Mouse (Mus musculus): ENCODE data around the gene Snrnp35.
"Not testable (repeated sequence)": the region's sequence is repeated elsewhere in the genome, so short reads cannot be mapped to it uniquely, and the experiment has no call there.

Gene Snrnp35

DNA sequence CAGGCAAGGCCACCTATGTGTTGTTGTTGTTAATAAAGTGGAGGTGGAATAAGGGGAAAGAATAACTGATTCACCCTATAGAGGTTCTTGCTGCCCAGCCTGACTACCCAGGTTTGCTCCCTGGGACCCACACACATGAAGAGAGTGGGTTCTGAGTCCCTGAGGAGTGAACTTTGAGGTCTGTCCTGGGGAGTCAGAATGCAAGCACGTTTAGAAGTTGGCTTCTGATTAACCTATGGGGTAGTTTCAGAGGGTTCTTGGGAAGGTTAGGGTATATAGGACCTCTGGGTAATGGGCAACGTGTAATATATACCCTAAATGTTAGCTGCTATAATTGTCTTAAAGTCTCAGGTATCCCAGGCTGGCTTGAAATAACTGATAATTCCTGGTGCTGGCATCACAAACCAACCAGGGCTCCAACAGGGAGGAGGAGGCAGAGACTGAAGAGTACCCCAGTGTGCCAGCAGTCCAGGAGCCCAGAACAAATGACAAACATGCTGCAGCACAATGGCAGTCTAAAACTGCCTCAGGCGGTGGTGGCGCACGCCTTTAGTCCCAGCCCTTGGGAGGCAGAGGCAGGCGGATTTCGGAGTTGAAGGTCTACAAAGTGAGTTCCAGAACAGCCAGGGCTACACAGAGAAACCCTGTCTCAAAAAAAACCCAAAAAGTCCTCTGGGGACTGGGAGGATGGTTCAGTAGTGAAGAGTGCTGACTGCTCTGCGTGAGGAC, 20.5 kb upstream of the Snrnp35 start:
- DNase-seq (ENCODE audit: low spot score in 2 of 2), result no peak

DNA sequence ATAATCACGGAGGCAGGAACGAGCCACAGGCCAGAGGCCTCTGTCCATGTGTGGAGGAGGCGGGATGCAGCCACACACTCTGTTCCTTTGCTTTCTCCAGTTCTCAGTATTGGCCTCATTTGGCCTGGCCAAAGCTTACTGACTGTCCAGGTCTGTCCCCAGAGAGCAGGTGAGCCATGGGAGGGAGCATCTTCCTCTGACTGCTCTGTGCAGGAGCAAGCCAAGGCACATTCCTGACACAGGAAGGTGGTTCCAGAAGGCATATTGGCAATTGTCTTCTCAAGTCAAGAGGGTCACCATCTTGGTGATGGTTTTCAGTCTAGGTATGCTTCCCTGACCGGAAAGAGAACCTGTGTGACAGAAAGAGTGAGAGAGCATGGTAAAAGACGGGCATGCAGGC, 19.5 kb upstream of the Snrnp35 start:
- no peak for DNase-seq (ENCODE audit: low spot score in 2 of 2)

DNA sequence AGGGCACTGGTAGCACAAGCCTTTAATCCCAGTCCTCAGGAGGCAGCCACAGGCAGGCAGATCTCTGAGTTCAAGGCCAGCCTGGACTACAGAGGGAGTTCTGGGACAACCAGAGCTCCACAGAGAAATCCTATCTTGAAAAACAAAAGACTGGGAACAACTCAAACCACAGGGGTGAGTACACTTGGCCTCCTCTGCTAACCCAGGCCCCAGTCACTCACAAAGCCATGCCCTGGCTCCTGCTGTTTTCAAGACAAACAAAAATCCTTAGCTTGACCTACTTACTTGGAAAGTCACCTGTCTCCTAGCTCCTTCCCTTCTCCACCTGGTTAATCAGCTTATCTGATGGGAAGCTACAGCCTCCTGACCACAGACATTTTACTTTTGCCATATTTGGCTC, 18.0 kb upstream of the Snrnp35 start:
- DNase-seq (ENCODE audit: low spot score in 2 of 2), result no peak

DNA sequence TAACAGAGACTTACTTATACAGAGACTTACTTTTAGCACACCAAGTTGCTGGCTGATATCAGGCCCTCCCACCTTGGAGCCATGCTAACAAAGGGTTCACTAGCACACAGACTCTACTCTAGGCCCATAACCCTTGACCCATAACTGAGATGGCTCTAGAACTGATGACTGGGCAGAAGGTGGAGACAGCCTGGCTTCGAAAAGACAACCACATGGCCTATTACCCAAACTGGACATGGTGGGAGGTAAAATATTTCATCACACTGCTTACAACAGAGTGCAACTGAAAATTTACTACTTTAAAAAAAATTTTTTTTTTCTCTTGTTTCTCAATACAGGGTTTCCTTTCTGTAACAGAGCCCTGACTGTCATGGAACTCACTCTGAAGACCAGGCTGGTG, 15.2 kb upstream of the Snrnp35 start:
- no peak for DNase-seq (ENCODE audit: low spot score in 2 of 2)

DNA sequence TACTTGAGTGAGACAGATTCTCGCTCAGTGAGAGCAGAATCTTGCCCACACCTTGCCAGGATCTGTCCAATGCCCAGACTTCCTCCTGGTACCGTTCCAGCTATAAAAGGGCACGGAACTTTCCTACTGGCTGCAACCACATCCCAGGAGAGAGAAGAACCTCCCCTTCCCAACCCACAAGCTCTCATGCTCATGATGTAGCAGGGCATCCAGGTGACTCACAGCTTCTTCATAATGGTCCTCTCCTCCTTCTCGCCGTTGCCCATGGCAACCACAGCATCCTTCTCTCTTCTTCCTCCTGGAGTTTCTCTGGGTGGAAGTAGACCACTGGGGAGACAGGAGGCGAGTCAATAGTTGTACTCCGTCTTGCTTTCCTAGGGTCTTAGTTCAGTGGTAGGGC, 14.6 kb upstream of the Snrnp35 start:
- DNase-seq (ENCODE audit: low spot score in 2 of 2), result no peak

DNA sequence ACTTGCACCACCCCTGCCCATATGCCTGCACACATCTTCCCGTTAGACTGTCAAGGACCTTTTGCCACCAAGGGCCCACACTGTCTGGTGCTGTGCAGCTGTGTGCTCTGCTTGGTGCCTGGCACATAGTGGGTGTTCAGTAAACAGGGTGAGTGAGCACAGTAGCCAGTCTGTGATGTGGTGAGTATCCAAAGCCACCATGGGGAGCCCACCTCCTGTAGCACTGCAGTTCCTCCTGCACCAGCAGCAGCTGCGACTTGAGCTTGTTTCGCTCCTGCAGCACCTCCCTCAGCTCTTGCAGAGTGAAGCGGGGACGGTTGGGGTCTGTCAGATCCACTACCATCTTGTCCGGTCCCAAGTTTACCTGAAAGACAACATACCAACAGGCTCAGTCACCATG, 13.4 kb upstream of the Snrnp35 start:
- DNase-seq (ENCODE audit: low spot score in 2 of 2), result no peak

DNA sequence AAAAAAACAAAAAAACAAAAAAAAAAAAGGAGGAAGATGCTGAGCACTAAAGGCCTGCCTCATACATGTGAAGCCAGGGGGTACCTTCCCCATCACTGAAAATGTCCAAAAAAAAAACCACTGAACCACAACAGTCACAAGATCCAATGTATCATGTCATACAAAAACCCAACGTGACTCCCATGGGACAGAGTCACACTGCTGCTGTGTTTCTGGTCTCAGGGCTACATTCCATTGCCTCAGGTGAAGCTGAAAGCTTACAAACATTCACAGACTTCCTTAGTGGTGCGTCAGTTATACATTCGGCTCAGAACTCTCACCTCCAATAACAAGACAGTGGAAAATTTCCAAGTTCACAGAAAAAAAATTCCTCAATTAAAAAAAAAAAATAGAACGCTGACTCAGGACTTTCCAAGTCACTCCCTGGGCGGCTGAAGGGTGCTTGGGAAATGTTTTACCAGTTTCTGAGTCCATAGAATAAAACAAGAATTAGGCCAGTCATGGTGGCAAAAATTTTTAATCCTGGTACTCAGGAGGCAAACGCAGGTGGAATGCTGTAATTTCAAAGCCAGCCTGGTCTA, 12.3 kb upstream of the Snrnp35 start:
- no peak for DNase-seq (ENCODE audit: low spot score in 2 of 2)

DNA sequence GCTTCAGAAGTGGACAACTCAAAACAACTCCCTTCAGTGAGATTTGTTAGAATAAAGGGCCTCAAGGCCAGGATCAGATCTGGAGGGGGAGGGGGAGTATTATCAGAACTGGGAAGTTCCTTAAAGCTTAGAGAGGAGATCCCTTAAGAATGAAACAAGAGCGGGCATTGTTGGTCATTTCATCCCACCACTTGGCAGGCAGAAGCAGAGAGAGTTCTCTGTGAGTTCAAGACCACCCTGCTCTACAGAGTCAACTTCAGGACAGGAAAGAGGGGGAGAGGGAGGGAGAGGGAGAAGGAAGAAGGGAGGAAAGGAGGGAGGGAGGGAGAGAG, 4.1 kb upstream of the Snrnp35 start:
- DNase-seq (ENCODE audit: low spot score in 2 of 2), result no peak

DNA sequence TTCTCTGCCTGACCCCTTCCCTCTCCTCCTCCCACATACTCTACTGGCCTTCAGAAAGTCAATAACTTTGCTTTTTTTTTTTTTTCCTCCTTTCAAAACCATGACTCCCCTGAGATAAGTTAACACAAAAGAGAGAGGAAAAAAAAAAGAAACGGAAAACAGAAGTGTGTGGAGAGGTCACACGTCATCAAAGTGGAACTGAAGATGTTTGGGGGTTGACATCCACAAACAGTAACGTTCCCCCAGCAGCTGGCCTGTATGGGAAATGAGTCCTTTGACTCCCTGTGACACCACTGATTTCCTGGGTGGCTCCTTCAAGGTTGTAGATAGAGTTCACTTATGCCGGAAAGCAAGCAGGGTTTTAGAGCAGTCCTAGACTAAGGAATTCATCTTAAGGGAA, 2.8 kb upstream of the Snrnp35 start:
- no peak for DNase-seq (ENCODE audit: low spot score in 2 of 2)

DNA sequence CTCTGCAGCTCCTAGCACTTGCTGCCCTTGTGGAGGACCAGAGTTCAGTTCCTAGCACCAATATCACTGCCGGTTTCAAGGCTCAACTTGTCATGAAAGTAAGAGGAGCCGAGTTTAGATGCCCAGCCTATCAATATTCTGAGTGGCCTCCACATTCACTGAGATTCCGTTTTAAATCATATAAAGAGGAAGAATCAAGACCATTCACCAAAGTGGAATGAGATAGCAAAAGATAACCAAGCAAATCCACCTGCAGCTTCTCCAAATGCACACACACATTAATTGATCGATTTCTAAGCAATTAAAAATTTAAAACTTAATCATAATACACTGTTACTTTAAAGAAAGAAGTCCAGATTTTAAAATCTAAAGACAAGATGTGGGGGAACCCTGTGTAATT, 1.2 kb upstream of the Snrnp35 start:
- no peak for DNase-seq (ENCODE audit: low spot score in 2 of 2)

DNA sequence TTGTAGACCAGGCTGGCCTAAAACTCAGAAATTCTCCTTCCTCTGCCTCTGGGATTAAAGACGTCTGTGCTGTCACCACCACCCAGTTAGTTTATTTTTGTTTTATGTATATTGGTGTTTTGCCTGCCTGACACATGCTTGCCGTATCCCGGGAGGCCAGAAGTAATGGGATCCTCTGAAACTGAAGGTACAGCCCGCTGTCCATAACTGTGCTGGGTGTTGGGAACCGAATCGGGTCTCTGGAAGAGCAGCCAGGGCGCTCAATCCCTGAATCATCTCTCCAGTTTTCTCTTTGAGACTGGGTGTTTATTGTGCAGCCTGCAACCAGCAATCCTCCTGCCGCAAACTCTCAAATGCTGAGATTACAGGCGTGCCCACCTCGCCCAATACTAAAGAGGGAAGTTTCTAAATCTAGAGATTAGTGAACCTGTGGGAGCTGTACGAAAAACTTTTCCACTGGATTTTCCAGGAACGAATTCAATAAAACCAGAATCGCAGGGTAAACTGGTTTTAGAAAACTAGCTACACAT, 433 bp upstream of the Snrnp35 start:
- DNase-seq (ENCODE audit: low spot score in 2 of 2), result peak; percentile 41 to 62

DNA sequence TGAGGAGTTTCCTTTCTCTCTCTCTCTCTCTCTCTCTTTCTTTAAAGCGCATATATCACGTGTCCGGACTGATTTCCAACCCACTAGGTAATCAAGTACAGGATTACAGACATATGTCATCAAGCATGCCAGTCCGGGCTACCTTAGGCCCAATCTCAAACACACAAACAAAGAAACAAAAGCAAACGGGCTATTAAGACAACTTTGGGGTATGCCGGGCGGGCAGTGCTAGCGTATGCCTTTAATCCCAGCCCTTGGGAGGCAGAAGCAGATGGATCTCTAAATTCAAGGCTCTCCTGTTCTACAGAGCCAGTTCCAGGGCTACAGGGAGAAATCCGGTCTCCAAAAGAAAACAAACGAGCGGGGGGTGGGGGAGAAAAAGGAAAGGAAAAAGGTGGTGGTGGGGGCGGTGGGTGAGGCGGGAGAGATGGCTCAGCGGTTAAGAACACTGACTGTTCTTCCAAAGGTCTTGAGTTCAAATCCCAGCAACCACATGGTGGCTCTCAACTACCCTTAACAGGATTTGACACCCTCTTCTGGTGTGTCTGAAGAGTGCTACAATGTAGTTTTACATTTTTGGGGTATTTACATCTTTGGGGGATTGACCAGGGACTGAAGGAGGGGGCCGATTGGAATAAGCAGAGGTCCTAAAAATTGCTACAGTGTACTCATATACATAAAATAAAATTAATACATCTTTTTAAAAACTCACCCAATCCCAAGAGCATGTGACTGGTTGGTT, 892 bp downstream of the Snrnp35 start:
- peak in 1 of 2 experiments; percentile 53 for DNase-seq (ENCODE audit: low spot score in 2 of 2)

DNA sequence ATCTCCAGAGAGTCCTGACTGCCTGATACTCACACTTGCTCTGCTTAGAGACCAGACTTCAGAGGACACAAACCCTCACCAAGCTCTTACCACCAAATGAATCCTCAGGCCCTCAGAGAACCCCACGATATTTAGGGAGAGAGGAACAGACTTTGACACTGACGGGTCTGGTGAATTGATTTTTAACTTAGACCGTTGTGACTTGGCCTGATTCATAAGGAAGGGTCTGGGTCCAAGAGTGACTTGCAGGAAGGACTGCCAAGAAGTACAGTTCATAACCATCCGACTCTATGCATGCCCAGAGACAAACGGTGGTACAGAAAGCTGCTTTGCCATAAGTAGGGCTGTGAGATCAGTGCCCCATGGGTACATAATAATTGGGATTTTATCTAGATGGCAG, 2.7 kb downstream of the Snrnp35 start:
- no peak for DNase-seq (ENCODE audit: low spot score in 2 of 2)

DNA sequence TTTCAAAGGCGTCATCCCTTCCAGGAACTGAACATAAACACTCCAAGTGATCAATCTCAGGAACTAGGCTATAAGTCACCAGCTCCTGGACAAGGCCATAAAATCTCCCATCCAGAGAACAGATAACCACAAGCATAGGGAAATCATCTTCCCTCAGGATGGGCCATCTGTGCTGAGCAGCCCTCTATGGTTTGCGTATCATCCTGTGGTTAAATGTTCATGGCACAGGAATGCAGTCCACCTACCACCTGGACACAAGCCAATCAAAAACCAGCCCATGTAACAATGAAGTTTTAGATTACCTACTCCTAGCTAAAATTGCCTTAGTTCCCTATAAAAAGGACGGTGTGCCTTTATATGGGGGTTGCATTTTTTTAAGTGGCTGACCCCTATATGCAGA, 6.0 kb downstream of the Snrnp35 start:
- no peak for DNase-seq (ENCODE audit: low spot score in 2 of 2)

DNA sequence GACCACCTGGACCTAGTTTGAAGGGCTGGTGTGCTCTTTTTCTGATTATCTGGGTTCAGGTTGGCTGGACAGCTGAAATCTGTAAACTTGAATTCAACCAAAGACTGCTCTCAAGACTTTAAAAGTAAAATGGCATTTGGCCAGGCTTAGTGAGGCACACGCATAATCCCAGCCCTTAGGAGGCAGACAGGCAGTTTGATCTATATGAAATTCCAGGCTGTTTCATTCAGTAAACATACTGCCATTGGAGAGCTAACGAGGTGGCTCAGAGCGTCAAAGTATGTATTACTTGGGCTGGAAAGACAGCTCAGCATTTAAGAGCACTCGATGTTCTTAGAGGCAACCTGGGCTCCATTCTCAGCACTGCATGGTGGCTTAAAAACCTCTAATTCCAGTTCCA, 8.8 kb downstream of the Snrnp35 start:
- no peak for DNase-seq (ENCODE audit: low spot score in 2 of 2)

DNA sequence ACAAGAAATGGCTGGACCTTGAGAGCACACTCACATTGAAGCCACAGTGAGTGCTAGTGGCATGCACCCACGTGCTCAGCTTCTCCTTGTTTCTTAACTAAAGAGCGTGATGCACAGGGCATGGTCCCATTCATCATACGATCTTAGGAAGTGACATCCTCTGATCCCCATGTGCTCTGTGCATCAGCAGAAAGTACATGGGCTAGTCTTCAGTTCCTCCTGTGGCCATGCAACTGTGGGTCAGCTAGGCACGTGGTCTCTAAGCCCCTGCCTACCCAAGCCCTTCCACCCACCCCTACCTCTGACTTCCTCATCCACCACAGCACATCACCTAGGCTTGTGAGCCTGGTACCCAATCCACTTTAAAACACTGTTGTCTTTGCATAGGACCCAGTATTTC, 9.7 kb downstream of the Snrnp35 start:
- no peak for DNase-seq (ENCODE audit: low spot score in 2 of 2)

DNA sequence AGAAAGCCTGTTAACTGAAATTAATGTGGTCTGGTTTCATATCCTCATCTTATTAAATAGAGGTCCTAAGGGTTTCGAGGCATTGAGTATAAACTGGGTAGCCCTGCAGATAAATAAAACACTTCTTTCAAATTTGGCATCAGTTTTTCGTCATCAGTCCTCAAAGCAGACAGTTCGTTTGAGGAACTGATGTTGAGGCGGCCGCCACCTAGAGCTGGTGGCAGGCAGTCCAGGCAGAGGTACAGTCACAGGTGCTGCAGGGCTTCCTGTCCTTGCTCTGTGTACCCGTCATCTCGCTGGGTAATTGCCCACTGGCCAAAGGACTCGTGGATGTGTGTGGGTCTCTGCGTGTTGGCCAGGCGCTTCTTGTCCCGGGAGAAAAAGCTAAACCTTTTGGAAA, 10.5 kb downstream of the Snrnp35 start:
- DNase-seq (ENCODE audit: low spot score in 2 of 2), result no peak

DNA sequence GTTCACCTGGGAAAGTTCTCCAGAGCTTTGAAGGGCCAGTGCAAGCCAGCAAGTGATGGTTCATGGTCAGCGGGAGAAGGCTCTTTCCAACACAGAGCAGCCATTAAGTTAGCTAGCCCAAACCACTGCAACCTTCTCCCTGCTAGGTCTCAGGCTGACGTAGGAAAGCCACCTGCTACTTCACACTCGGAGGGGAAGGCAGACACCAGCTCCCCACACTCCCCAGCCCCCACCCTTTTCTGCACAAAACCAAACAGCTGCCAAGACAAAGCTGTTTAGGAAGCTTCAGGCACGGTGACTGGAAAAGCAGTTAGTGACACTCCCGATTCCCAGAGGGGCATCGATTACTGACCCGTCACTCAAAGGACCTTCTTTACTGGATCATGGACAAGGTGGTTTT, 12.6 kb downstream of the Snrnp35 start:
- no peak for DNase-seq (ENCODE audit: low spot score in 2 of 2)

DNA sequence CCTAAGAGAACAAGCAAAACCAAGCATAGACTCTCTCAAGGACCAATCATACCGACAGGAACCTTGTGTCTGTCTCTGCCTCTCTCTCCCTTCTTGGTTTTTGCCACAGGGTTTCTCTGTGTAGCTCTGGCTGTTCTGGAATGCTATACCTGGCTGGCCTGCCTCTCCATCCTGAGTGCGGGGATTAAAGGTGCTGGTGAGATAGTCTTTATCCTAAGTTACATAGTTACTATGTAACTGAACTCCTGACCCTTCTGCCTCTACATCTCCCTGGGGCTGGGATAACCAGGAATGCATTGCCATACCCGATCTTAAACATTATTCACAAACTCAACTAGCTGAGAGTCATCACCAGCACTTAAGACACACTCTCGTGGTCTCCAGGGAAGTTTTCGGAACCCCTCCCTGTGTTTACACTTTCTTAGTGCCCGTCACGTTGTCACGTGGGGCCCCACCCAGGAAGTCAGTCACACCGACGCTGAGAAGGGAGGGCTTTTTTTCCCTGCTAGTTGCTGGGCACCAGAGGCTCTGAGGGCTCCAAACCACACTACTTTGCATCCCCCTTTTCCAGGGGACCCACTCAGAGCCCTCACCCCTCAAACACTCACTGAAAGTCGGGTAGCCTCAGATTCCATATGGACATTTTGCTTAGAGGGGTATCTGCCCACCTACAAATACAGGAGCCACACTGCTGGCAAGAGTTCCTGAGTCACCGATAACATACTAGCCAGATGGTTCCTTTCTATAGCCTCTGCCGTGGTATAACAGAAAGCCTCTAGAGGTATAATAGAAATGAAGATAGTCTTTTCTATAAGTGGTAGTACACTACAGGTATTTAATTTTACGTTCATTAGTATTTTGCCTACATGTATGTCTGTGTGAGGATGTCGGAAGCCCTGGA, 13.9 kb downstream of the Snrnp35 start:
- peak; percentile 29 to 54 for DNase-seq (ENCODE audit: low spot score in 2 of 2)

DNA sequence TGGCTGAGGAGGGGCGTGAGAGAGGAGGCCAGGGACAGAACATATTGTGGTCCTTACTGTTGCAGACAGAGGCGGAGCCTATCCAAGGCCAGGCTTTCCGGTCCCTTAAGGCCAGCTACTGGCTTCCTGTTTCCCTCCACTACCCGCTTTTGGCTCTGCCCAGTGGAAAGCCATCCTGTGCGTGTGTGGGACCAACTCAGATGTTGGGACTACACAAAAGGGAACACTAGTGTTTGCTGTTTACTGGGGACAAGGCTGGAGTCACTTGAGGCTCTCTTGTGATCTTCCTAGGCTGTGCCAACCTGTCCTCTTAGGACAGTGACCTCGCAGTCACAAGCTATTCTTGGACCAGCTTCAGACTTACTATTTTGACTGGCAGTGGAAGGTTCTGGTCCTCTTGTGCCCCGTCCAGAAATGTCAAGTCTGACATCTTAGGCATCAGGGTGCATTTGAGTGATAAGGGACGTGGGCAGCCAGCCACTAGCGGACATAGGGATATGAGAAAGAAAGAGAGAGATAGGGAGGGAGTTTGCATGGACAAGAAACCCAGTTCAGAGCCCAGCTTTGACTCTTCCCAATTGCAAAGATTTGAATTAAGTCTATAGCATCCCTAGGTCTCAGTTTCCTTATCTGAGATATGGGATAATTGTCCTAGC, 15.4 kb downstream of the Snrnp35 start:
- peak; percentile 30 to 47 for DNase-seq (ENCODE audit: low spot score in 2 of 2)

DNA sequence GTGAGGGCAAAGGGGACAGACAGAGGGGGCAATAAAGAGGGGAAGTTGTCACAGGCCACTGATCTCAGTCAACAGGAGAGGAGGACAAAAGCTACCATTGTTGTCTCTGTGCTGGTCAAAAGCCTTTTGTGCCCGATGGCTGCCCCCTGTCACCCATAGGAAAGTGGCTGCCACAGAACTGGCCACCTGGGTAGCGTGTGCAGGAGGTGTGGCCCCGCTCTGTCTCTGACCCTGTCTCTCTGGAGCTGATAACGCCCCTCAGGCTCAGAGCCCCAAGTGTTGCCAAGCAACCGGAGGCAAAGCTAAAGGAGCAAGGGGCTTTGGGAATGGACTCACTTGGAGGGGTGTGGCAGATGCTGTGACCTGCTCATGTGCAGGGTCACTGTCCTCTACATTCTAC, 16.1 kb downstream of the Snrnp35 start:
- DNase-seq (ENCODE audit: low spot score in 2 of 2), result no peak

DNA sequence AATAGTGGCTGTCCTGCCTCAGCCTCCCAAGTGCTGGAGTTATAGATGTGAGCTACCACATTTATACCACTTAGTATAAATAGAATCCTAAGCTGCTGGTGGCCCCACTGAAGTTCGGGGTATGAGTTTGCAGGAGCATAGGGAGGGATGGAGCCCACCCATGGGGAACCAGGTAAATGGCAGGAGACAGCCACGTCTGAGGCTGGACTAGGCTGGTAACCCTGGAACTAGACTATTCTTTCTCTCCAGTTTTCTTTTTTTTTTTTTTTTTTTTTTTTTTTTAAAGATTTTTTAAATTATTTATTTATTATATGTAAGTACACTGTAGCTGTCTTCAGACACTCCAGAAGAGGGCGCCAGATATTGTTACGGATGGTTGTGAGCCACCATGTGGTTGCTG, 17.1 kb downstream of the Snrnp35 start:
- DNase-seq (ENCODE audit: low spot score in 2 of 2), result not testable (repeated sequence)
